Mouse (Mus musculus) embryonic facial prominence, embryonic 10.5 days (tissue): ENCODE results near the gene Il17rc. TPM values are rescaled to one million over a fixed set of nuclear protein-coding genes. Genes with fewer than 3 reads are reported as not detected.

ENCODE experiments used
- DNase-seq: peaks from one replicate; pipeline ENCODE4 v3.0.0-alpha.2; 2017; ENCODE audit warnings: low spot score
- H3K27ac ChIP-seq: fragments of 300-500 bp; sonication (generic); replicated peaks from 2 replicates; pipeline ENCODE4 v1.5.1; 2016; ENCODE audit warnings: mild to moderate bottlenecking
- H3K27me3 ChIP-seq: fragments of 300-500 bp; sonication (generic); replicated peaks from 2 replicates; pipeline ENCODE4 v1.6.1; 2016; ENCODE audit warnings: low read depth, mild to moderate bottlenecking; ENCODE audit not compliant: poor library complexity, severe bottlenecking
- H3K36me3 ChIP-seq: fragments of 300-500 bp; sonication (generic); replicated peaks from 2 replicates; pipeline ENCODE4 v1.6.1; 2016; ENCODE audit warnings: mild to moderate bottlenecking, moderate library complexity
- H3K4me1 ChIP-seq: fragments of 300-500 bp; sonication (generic); 2 replicates; pipeline ENCODE4 v1.6.1; 2016
- H3K4me3 ChIP-seq: fragments of 300-500 bp; sonication (generic); 2 replicates; pipeline ENCODE4 v1.5.1; 2016; ENCODE audit warnings: mild to moderate bottlenecking, moderate library complexity
- H3K9me3 ChIP-seq: fragments of 300-500 bp; sonication (generic); 2 replicates; pipeline ENCODE4 v1.6.1; 2016; ENCODE audit warnings: mild to moderate bottlenecking
- WGBS: fragments of 180-500 bp; shearing (Covaris S2); methylation state at CpG from one replicate; pipeline ENCODE4 v1.1.7; 2016; 5-methylcytosine and 5-hydroxymethylcytosine counted together
- polyA plus RNA-seq: library from polyadenylated mRNA; unstranded; fragments of >200 nt; fragmentation: Nextera tagmentation; extraction: Ambion mirVana; gene quantifications from 2 replicates; pipeline ENCODE4 v1.2.1, GENCODE M21; 2016

The Il17rc gene
- polyA plus RNA-seq, 1 experiment from 2014 or later = 2.4 TPM

- Histone ChIP-seq H3K36me3 (peaks cover 4% of the 10 kb centered on the region), H3K9me3 (no peaks in the 10 kb centered on the region), H3K4me3 (peak within 1 kb of the TSS; percentile 68), H3K27me3 (peaks cover 43% of the 10 kb centered on the region), H3K27ac (peak within 1 kb of the TSS; percentile 86), H3K4me1 (peaks cover 44% of the 10 kb centered on the region)
- DNase-seq = peak; percentile 94
- under 1% methylated on average over 26 of the region's 26 CpGs for WGBS
Measured at GRCm38 (mm10) chr6:113483100-113483615, 11.9 kb downstream of the Il17rc start, which contains the start of gene Creld1. Creld1 (plus strand) TSS chr6:113483297.

GRCm38 (mm10) chr6:113483729-113484128 is 12.5 kb downstream of the Il17rc start:
- Histone ChIP-seq H3K4me3 (peak overlapping the region; percentile 68), H3K4me1 (peaks cover 44% of the 10 kb centered on the region), H3K27ac (peak overlapping the region; percentile 86), H3K9me3 (no peaks in the 10 kb centered on the region), H3K36me3 (peaks cover 9% of the 10 kb centered on the region), H3K27me3 (peaks cover 43% of the 10 kb centered on the region)
- 13% methylated on average over 10 of the region's 10 CpGs for WGBS
- peak; percentile 32 for DNase-seq

GRCm38 (mm10) chr6:113487125-113487576 is 15.9 kb downstream of the Il17rc start:
- H3K4me3 ChIP-seq = peak overlapping the region; percentile 5; the same call in 1 of the 2 replicates
- no peaks in the 10 kb centered on the region for H3K9me3 ChIP-seq
- 48% methylated on average over 7 of the region's 7 CpGs for WGBS
- peaks cover 37% of the 10 kb centered on the region for H3K36me3 ChIP-seq
- peak; percentile 66 for DNase-seq
- peaks cover 40% of the 10 kb centered on the region for H3K4me1 ChIP-seq
- H3K27me3 ChIP-seq = peaks cover 9% of the 10 kb centered on the region
- no peak overlapping the region for H3K27ac ChIP-seq

- Histone ChIP-seq H3K27me3 (peaks cover 21% of the 10 kb centered on the region), H3K4me1 (peaks cover 25% of the 10 kb centered on the region), H3K9me3 (no peaks in the 10 kb centered on the region), H3K4me3 (no peak overlapping the region), H3K36me3 (peaks cover 43% of the 10 kb centered on the region), H3K27ac (no peak overlapping the region)
- 91% methylated on average over 14 of the region's 14 CpGs for WGBS
- DNase-seq = no peak
Measured at GRCm38 (mm10) chr6:113489410-113489809, 18.2 kb downstream of the Il17rc start.

- peaks cover 50% of the 10 kb centered on the region for H3K27me3 ChIP-seq
- peaks cover 26% of the 10 kb centered on the region for H3K4me1 ChIP-seq
- H3K4me3 ChIP-seq = no peak overlapping the region
- no peak overlapping the region for H3K27ac ChIP-seq
- peaks cover 43% of the 10 kb centered on the region for H3K36me3 ChIP-seq
- H3K9me3 ChIP-seq = no peaks in the 10 kb centered on the region
- WGBS = 76% methylated on average over 24 of the region's 24 CpGs
- no peak for DNase-seq
Measured at GRCm38 (mm10) chr6:113492101-113492864, 21.1 kb downstream of the Il17rc start.

- H3K27ac ChIP-seq = peak overlapping the region; percentile 74
- H3K27me3 ChIP-seq = peaks cover 58% of the 10 kb centered on the region
- peak overlapping the region; percentile 55 for H3K4me3 ChIP-seq
- peak; percentile 86 for DNase-seq
- no peaks in the 10 kb centered on the region for H3K9me3 ChIP-seq
- peaks cover 33% of the 10 kb centered on the region for H3K36me3 ChIP-seq
- H3K4me1 ChIP-seq = peaks cover 21% of the 10 kb centered on the region
- WGBS = 1% methylated on average over 54 of the region's 54 CpGs
Measured at GRCm38 (mm10) chr6:113494258-113494788, 23.1 kb downstream of the Il17rc start.

- no peaks in the 10 kb centered on the region for H3K9me3 ChIP-seq
- H3K4me3 ChIP-seq = peak overlapping the region; percentile 55
- peak overlapping the region; percentile 74; the same call in 1 of the 2 replicates for H3K27ac ChIP-seq
- peaks cover 21% of the 10 kb centered on the region for H3K4me1 ChIP-seq
- no peak for DNase-seq
- 52% methylated on average over 28 of the region's 28 CpGs for WGBS
- peaks cover 24% of the 10 kb centered on the region for H3K36me3 ChIP-seq
- peaks cover 65% of the 10 kb centered on the region for H3K27me3 ChIP-seq
Measured at GRCm38 (mm10) chr6:113495071-113495675, 23.9 kb downstream of the Il17rc start.

- H3K27me3 ChIP-seq = peaks cover 75% of the 10 kb centered on the region
- H3K36me3 ChIP-seq = no peaks in the 10 kb centered on the region
- 82% methylated on average over 6 of the region's 6 CpGs for WGBS
- peaks cover 27% of the 10 kb centered on the region for H3K4me1 ChIP-seq
- DNase-seq = no peak
- no peaks in the 10 kb centered on the region for H3K9me3 ChIP-seq
- H3K27ac ChIP-seq = no peak overlapping the region
- no peak overlapping the region for H3K4me3 ChIP-seq
Measured at GRCm38 (mm10) chr6:113499346-113499745, 28.1 kb downstream of the Il17rc start.

GRCm38 (mm10) chr6:113501388-113502084 is 30.3 kb downstream of the Il17rc start, which contains the start of gene Prrt3:
Prrt3 (minus strand) TSS chr6:113501931.
- H3K36me3 ChIP-seq = no peaks in the 10 kb centered on the region
- H3K4me3 ChIP-seq = peak within 1 kb of the TSS; percentile 60
- H3K27me3 ChIP-seq = peaks cover 54% of the 10 kb centered on the region
- 2% methylated on average over 32 of the region's 32 CpGs for WGBS
- no peaks in the 10 kb centered on the region for H3K9me3 ChIP-seq
- H3K27ac ChIP-seq = peak within 1 kb of the TSS; percentile 62
- H3K4me1 ChIP-seq = peaks cover 12% of the 10 kb centered on the region
- peak; percentile 69 for DNase-seq

GRCm38 (mm10) chr6:113502801-113503200 is 31.6 kb downstream of the Il17rc start:
- Histone ChIP-seq H3K9me3 (no peaks in the 10 kb centered on the region), H3K36me3 (no peaks in the 10 kb centered on the region), H3K27me3 (peaks cover 41% of the 10 kb centered on the region), H3K27ac (no peak overlapping the region), H3K4me1 (peaks cover 12% of the 10 kb centered on the region), H3K4me3 (no peak overlapping the region)
- no peak for DNase-seq
- 72% methylated on average over 2 of the region's 2 CpGs for WGBS

GRCm38 (mm10) chr6:113505689-113506088 is 34.5 kb downstream of the Il17rc start:
- H3K9me3 ChIP-seq = no peaks in the 10 kb centered on the region
- WGBS = 72% methylated on average over 1 of the region's 1 CpGs
- H3K4me3 ChIP-seq = no peak overlapping the region
- H3K36me3 ChIP-seq = no peaks in the 10 kb centered on the region
- peaks cover 15% of the 10 kb centered on the region for H3K4me1 ChIP-seq
- no peak for DNase-seq
- peaks cover 25% of the 10 kb centered on the region for H3K27me3 ChIP-seq
- H3K27ac ChIP-seq = no peak overlapping the region

- H3K4me1 ChIP-seq = peaks cover 6% of the 10 kb centered on the region; the same call in 1 of the 2 replicates
- no peak overlapping the region for H3K4me3 ChIP-seq
- H3K36me3 ChIP-seq = peaks cover 4% of the 10 kb centered on the region; the same call in 1 of the 2 replicates
- peaks cover 11% of the 10 kb centered on the region for H3K27me3 ChIP-seq
- no peak overlapping the region for H3K27ac ChIP-seq
- H3K9me3 ChIP-seq = no peaks in the 10 kb centered on the region
- no peak for DNase-seq
Measured at GRCm38 (mm10) chr6:113507130-113507529, 35.9 kb downstream of the Il17rc start.
